In the genomic region with DNA sequence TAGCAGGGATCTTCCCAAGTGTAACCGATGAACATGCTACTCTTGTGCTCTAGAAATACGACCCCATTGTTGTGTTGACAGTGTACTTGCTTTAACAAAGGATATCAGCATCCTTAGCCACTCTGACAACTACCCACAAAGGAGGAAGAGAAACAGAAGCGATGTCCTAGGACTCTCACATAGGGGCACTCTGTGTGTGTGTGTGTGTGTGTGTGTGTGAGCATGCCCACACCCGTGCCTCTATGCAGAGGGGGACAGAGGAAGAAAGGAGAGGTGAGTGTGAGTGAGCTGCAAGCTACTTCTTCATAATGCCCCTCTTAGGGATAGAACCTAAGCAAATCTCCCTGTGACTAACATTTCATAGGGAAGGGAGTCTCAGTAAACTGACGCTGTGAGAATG, we compare ENCODE assay signal across 24 mouse cellular contexts.
"Had no signal": no experiment of that assay in that cellular context is flagged by ENCODE, and none has a peak within 500 bp of the region (broad histone marks: within the 10 kb centered on the region; RNA-seq: fewer than 3 reads in every experiment).

No protein-coding gene starts in this region.

- H3K4me2 ChIP-seq: heart, embryonic 12.5 days; hindbrain, embryonic 13.5 days; hindbrain, embryonic 15.5 days; kidney, embryonic 15.5 days; limb, embryonic 12.5 days; liver, embryonic 11.5 days; liver, embryonic 13.5 days had no signal

- H3K27me3 ChIP-seq: heart, embryonic 12.5 days; hindbrain, embryonic 13.5 days; hindbrain, embryonic 15.5 days; kidney, embryonic 15.5 days; limb, embryonic 12.5 days had no signal

- H3K4me3 ChIP-seq: gastrocnemius, adult 2 months; heart, embryonic 12.5 days; hindbrain, embryonic 13.5 days; hindbrain, embryonic 15.5 days; kidney, embryonic 15.5 days; left cerebral cortex, adult 2 months; limb, embryonic 10.5 days; limb, embryonic 12.5 days; liver, embryonic 13.5 days had no signal

- H3K36me3 ChIP-seq: heart, embryonic 12.5 days; hindbrain, embryonic 13.5 days; hindbrain, embryonic 15.5 days; kidney, embryonic 15.5 days; limb, embryonic 10.5 days; limb, embryonic 12.5 days; liver, embryonic 13.5 days had no signal

- H3K9ac ChIP-seq: heart, embryonic 12.5 days; hindbrain, embryonic 13.5 days; hindbrain, embryonic 15.5 days; kidney, embryonic 15.5 days; limb, embryonic 12.5 days; liver, embryonic 13.5 days had no signal

- H3K27ac ChIP-seq: gastrocnemius, adult 2 months; hindbrain, embryonic 13.5 days; hindbrain, embryonic 15.5 days; hindbrain, postnatal 0 days; kidney, embryonic 15.5 days; kidney, postnatal 0 days; left cerebral cortex, adult 2 months; limb, embryonic 10.5 days; limb, embryonic 12.5 days; liver, embryonic 13.5 days had no signal

- H3K9me3 ChIP-seq: heart, embryonic 12.5 days; hindbrain, embryonic 13.5 days; hindbrain, embryonic 15.5 days; kidney, embryonic 15.5 days; limb, embryonic 10.5 days; limb, embryonic 12.5 days; liver, embryonic 13.5 days had no signal

- DNase-seq: gastrocnemius, adult 2 months; gastrocnemius, postnatal 10 days; gastrocnemius, postnatal 25 days; heart, adult 18-20 months; heart, postnatal 10 days; heart, postnatal 36 days; kidney, adult 11 months; kidney, adult 2 months; kidney, adult 9 months; kidney, postnatal 14 days; kidney, postnatal 36 days; liver; liver, embryonic 13.5 days had no signal

- H3K4me1 ChIP-seq: heart, embryonic 12.5 days; hindbrain, embryonic 15.5 days; kidney, embryonic 15.5 days; liver, embryonic 13.5 days had no signal

- ATAC-seq: intestine, embryonic 16.5 days had no signal
